Mouse (Mus musculus) embryonic facial prominence, embryonic 12.5 days (tissue): ENCODE measurements around the gene Atp8a1. TPM values are rescaled to one million over a fixed set of nuclear protein-coding genes. Genes with fewer than 3 reads are reported as not detected.
A peak's percentile ranks its signal among the peaks of the same experiment; 100 is the strongest.

ENCODE experiments used
- ATAC-seq: fragments of 200-750 bp; cut with Nextera tagmentation; 2 replicates; pipeline ENCODE4 v1.8.0; 2017; ENCODE audit not compliant: insufficient number of reproducible peaks, insufficient read depth, low FRiP score, low TSS enrichment
- H3K27ac ChIP-seq: fragments of 300-500 bp; sonication (generic); 2 replicates; pipeline ENCODE4 v1.5.1; 2016; ENCODE audit warnings: mild to moderate bottlenecking
- H3K27me3 ChIP-seq: fragments of 300-500 bp; sonication (generic); 2 replicates; pipeline ENCODE4 v1.6.1; 2016; ENCODE audit warnings: mild to moderate bottlenecking, moderate library complexity
- H3K36me3 ChIP-seq: fragments of 300-500 bp; sonication (generic); 2 replicates; pipeline ENCODE4 v1.6.1; 2016; ENCODE audit warnings: mild to moderate bottlenecking
- H3K4me1 ChIP-seq: fragments of 300-500 bp; sonication (generic); 2 replicates; pipeline ENCODE4 v1.6.1; 2016
- H3K4me2 ChIP-seq: fragments of 300-500 bp; sonication (generic); replicated peaks from 2 replicates; pipeline ENCODE4 v1.6.1; 2016; ENCODE audit warnings: mild to moderate bottlenecking, moderate library complexity
- H3K4me3 ChIP-seq: fragments of 300-500 bp; sonication (generic); 2 replicates; pipeline ENCODE4 v1.5.1; 2016; ENCODE audit warnings: mild to moderate bottlenecking
- H3K9ac ChIP-seq: fragments of 300-500 bp; sonication (generic); 2 replicates; pipeline ENCODE4 v1.6.1; 2016; ENCODE audit warnings: mild to moderate bottlenecking, moderate library complexity
- H3K9me3 ChIP-seq: fragments of 300-500 bp; sonication (generic); 2 replicates; pipeline ENCODE4 v1.6.1; 2016; ENCODE audit warnings: mild to moderate bottlenecking, moderate library complexity
- WGBS: fragments of 180-500 bp; shearing (Covaris S2); methylation state at CpG from one replicate; pipeline ENCODE4 v1.1.7; 2016; 5-methylcytosine and 5-hydroxymethylcytosine counted together
- polyA plus RNA-seq: library from polyadenylated mRNA; unstranded; fragments of >200 nt; fragmentation: Nextera tagmentation; extraction: Ambion mirVana; gene quantifications from 2 replicates; pipeline ENCODE4 v1.2.1, GENCODE M21; 2016

The Atp8a1 gene
- polyA plus RNA-seq, 1 experiment from 2014 or later, result 11.5 TPM

DNA sequence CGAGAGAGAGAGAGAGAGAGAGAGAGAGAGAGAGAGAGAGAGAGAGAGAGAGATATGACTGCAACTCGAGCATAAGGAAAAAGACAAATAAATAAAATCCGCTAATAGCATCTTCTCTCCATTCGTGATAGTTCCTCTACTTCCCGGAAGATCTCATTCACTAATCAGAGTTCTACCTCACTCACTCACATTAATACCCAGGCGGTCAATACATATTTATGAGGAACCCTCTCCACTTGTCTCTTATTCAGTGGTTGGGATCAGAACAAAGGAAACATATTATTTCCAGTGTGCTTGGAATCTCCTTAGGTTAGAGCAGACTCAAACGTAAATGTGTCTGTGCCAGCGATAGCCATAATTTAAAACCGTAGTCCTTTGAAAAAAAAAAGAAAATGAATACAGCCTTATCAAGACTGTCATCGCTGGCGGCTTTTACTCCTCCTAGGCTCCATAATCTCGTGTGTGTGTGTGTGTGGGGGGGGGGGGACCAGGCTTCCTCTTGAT is 1.3 kb upstream of the Atp8a1 start:
- ATAC-seq, result no peak

DNA sequence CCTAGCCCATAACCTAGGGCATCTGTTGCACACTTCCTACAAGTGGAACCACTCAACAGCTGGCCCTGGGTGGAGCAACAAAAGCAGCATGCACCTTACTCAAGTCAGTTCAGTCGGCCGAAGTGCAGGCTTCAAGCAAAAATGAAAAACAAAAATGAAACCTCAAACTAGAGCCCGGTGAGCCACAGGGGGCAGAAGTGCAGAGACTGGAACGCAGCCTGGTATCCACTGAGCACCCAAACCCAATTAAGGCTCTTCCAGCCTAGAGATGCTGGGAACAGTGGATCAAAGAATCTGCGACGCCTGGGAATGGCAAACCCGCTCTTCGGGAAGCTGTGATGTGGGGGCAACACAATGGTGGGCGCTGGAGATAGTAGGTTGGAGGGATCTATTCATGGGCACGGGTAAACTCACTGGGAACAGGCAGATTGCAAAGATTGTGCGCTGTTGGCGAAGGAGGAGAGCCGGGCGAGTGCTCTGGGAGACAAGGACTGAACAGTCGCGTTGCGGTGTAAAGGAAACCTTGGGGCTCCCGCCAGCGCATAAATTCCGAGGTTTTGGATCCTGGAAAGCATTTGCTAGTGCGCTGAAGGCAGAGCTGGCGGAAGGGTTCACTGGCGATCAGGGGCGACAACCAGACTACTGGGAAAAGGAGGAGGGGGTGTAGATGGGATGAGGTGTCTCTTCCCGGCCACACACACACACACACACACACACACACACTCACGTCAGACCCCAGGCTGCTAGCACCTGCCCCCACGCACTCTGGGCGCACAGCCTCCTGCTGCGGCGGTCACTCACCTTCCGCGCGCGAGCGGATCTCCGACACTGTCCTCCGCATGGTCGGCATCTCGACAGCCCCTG is 641 bp downstream of the Atp8a1 start:
- Histone ChIP-seq H3K4me2 (peak overlapping the region; percentile 94), H3K9me3 (no peaks in the 10 kb centered on the region), H3K9ac (peak overlapping the region; percentile 55), H3K4me3 (peak overlapping the region; percentile 74), H3K36me3 (no peaks in the 10 kb centered on the region), H3K27me3 (peaks cover 5% of the 10 kb centered on the region), H3K27ac (no peak overlapping the region), H3K4me1 (peaks cover 19% of the 10 kb centered on the region)
- ATAC-seq, result no peak; the same call in 1 of the 2 replicates
- 1% methylated on average over 37 of the region's 39 CpGs for whole genome bisulfite sequencing

More for the DNA sequence above, 1.3 kb upstream of the Atp8a1 start:
- Histone ChIP-seq H3K36me3 (no peaks in the 10 kb centered on the region), H3K27me3 (peaks cover 5% of the 10 kb centered on the region), H3K9me3 (no peaks in the 10 kb centered on the region), H3K4me3 (no peak overlapping the region), H3K4me1 (peaks cover 15% of the 10 kb centered on the region), H3K27ac (no peak overlapping the region), H3K4me2 (peak overlapping the region; percentile 94; the same call in 1 of the 2 replicates), H3K9ac (no peak overlapping the region)
- WGBS, result 69% methylated on average over 12 of the region's 12 CpGs

DNA sequence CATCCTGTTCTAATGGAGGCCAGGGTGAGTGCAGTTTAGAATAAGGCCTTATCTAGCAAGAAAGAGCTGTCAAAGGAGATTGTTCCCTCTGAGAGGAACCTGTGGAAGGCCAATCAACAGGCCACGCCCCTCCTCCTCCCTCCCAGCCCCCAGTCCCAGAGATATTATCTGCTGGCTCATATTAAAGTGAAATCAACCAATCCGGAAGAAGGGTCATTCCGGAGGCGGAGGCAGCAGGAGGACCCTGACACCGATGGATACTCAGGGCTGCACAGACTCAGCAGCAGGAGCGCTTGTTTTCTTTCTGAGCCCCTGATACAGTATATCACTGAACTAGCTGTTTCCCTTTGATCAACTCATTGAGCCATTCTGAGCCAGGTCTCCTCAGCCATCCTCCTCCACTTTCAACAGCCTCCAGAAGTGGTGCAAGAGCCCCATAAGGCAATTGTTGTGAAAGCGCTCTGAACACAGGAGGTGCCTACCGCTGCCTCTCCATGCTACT is 2.0 kb downstream of the Atp8a1 start:
- Histone ChIP-seq H3K27me3 (peaks cover 5% of the 10 kb centered on the region), H3K27ac (no peak overlapping the region), H3K4me1 (peaks cover 19% of the 10 kb centered on the region), H3K36me3 (no peaks in the 10 kb centered on the region), H3K9me3 (no peaks in the 10 kb centered on the region), H3K4me2 (peak overlapping the region; percentile 94), H3K9ac (no peak overlapping the region), H3K4me3 (0 out of 2 replicates have a peak overlapping the region, but pooled peaks have one; percentile 10)
- WGBS, result 19% methylated on average over 8 of the region's 8 CpGs
- no peak for ATAC-seq

DNA sequence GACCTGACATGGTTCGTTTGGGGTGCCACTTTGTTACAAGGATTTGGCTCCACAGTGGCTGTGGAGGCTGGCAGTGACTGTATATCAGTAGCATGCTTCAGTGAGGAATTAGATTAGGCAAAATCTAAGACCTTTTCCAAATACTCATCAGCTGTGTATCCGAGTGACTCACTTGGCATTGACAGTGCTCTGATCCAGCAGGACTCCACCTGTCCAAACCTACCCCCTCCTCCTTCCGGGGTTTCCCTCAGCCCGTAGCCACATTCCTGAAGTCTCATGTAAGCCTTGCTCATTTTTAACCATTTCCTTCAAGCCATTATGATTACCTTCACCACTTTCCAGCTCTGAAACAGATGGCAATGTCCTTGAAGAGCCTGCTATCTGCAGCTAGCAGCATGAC is 3.2 kb downstream of the Atp8a1 start:
- H3K36me3 ChIP-seq, result no peaks in the 10 kb centered on the region
- 59% methylated on average over 4 of the region's 4 CpGs for WGBS
- H3K27me3 ChIP-seq, result peaks cover 5% of the 10 kb centered on the region
- no peak for ATAC-seq
- no peak overlapping the region for H3K27ac ChIP-seq
- H3K4me1 ChIP-seq, result peaks cover 19% of the 10 kb centered on the region
- no peak overlapping the region for H3K4me2 ChIP-seq
- H3K9me3 ChIP-seq, result no peaks in the 10 kb centered on the region
- H3K9ac ChIP-seq, result no peak overlapping the region
- H3K4me3 ChIP-seq, result no peak overlapping the region

DNA sequence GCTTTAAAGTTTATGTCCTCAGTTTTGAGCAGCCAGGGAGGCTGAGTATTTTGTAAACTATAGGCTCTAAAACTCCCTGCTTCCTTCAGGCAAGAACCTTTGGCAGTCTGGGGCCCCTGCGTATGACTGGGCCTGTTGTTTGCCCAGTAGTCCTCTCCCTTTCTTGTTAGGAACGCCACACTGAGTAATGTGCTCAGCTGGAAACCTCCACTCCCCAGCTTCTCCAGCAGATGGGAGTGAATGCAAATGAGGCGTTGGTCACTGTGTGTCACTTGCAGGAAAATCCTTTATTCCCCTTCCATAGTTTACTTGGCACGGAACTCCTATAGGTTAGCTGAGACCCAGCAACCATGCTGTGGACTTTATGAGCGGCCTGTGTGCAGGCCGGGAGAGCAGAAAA is 4.9 kb downstream of the Atp8a1 start:
- Histone ChIP-seq H3K27ac (no peak overlapping the region), H3K4me3 (no peak overlapping the region), H3K4me1 (peaks cover 19% of the 10 kb centered on the region), H3K36me3 (no peaks in the 10 kb centered on the region), H3K4me2 (no peak overlapping the region), H3K9ac (no peak overlapping the region), H3K9me3 (no peaks in the 10 kb centered on the region), H3K27me3 (peaks cover 5% of the 10 kb centered on the region)
- 41% methylated on average over 6 of the region's 6 CpGs for WGBS
- ATAC-seq, result no peak

DNA sequence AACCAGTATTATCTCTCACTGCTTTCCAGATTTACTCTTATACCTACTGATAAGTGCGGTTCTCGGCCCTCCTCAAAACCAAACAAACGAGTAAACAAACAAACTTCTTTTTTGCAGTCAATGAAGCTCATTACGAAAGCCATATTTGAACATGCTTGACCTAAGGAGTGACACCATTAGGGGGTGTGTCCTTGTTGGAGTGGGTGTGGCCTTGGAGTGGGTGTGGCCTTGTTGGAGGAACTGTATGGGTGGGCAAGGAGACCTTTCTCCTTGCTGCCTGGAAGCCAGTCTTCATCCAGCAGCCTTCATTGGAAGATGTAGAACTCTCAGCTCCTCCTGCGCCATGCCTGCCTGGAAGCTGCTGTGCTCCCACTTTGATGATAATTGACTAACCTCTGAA is 13.4 kb downstream of the Atp8a1 start:
- 91% methylated on average over 5 of the region's 5 CpGs for WGBS
- Histone ChIP-seq H3K4me2 (no peak overlapping the region), H3K36me3 (no peaks in the 10 kb centered on the region), H3K27me3 (no peaks in the 10 kb centered on the region), H3K4me1 (no peaks in the 10 kb centered on the region), H3K9me3 (no peaks in the 10 kb centered on the region), H3K27ac (no peak overlapping the region), H3K4me3 (no peak overlapping the region), H3K9ac (no peak overlapping the region)
- ATAC-seq, result no peak

DNA sequence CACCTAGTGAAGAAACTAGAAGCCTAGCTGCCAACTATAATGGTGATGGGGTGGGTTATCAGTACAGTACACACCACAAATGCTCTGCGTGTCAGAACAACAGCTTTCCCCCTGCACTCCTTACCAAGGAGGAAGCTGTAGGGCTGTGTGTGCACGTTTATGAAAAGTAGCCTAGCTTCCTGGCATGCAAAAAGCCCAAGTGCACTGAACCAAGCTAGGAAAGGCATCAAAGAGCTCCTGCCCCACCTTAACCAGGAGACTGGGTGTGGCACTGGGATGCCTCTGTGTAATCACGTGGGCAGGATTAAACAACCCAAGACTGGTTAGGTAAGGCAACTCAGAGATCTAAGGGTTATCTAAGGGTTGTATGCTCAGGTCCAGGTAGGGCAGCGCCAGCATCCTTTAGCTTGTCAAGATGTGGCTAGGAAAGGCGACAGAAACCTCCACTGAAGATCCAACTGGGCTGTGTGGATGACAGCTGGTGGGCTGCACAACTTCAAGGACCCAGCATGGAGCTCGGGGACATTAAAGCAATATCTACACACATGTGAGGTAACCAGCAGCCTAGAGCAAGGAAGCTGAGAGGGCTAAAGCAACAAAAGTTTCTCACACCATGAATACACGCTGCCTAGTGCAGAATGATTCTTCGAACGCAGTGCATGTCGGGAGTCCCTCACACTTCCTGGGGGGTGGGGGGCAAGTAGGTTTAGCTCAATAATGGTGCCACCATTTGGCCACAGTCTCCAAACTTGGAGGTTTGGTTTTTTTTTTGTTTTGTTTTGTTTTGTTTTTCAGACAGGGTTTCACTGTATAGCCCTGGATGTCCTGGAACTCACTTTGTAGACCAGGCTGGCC is 15.7 kb downstream of the Atp8a1 start:
- whole genome bisulfite sequencing, result 80% methylated on average over 10 of the region's 10 CpGs
- Histone ChIP-seq H3K36me3 (no peaks in the 10 kb centered on the region), H3K4me3 (no peak overlapping the region), H3K9me3 (no peaks in the 10 kb centered on the region), H3K9ac (no peak overlapping the region), H3K4me1 (no peaks in the 10 kb centered on the region), H3K27ac (no peak overlapping the region), H3K27me3 (no peaks in the 10 kb centered on the region), H3K4me2 (no peak overlapping the region)
- no peak for ATAC-seq

DNA sequence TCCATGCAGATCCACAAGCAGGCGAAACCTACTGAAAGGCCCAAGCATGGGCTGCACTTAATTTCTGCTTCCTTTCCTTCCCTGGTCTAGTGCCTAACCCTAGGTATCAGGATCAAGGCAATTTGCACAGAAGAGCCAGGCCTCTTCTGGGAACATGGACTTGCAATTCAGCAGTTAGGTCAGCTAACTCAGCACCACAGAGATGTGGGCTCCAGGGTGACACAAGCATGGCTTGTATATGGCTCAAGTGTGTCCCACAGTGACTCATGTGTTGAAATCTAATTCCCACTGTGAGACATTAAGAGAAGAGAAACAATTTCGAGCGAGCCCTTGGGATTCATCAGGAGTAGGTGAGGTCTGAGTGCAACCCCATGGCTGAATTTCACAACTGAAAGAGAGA is 18.9 kb downstream of the Atp8a1 start:
- Histone ChIP-seq H3K9me3 (no peaks in the 10 kb centered on the region), H3K27ac (no peak overlapping the region), H3K36me3 (no peaks in the 10 kb centered on the region), H3K27me3 (no peaks in the 10 kb centered on the region), H3K9ac (no peak overlapping the region), H3K4me2 (no peak overlapping the region), H3K4me3 (no peak overlapping the region), H3K4me1 (no peaks in the 10 kb centered on the region)
- 94% methylated on average over 3 of the region's 3 CpGs for WGBS
- no peak for ATAC-seq

DNA sequence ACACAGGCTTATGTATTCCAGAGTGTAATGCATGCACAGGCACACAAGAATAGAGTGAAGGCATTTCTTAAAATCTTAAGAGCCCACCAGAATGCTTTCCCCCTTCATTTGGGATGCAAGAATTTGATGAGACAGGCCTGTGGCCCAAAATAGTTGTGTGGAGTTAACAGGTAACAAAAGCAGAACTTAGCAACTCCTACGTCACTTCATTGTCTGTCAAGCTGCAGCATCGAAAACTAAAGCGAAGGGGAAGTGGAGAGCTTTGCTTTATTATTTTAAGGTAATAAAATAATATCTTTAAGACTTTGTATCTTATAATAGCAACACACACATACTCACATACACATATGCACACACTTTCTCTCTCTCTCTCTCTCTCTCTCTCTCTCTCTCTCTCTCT is 20.3 kb downstream of the Atp8a1 start:
- 95% methylated on average over 3 of the region's 3 CpGs for WGBS
- Histone ChIP-seq H3K27ac (no peak overlapping the region), H3K27me3 (no peaks in the 10 kb centered on the region), H3K4me2 (no peak overlapping the region), H3K4me1 (no peaks in the 10 kb centered on the region), H3K9ac (no peak overlapping the region), H3K36me3 (no peaks in the 10 kb centered on the region), H3K9me3 (no peaks in the 10 kb centered on the region), H3K4me3 (no peak overlapping the region)
- no peak for ATAC-seq

DNA sequence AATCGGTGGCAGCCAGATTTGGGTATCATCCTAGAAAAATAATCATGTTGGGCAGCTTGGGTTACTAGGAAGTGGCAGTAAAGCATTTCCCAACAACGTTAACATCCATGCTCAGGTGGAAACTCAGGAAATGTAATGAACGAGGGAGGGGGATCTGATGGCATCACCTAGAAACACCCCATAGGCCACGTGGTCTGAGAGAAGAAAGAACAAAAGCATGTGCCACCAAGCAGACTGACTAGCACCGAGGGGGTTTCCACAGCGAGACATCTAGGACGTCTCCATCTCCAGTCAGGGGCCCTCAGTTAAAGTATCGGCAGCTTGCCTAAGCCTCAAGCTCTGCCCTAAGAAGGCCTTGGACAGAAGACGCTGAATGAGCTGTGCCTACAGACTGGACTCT is 21.0 kb downstream of the Atp8a1 start:
- H3K27ac ChIP-seq, result no peak overlapping the region
- H3K4me2 ChIP-seq, result no peak overlapping the region

DNA sequence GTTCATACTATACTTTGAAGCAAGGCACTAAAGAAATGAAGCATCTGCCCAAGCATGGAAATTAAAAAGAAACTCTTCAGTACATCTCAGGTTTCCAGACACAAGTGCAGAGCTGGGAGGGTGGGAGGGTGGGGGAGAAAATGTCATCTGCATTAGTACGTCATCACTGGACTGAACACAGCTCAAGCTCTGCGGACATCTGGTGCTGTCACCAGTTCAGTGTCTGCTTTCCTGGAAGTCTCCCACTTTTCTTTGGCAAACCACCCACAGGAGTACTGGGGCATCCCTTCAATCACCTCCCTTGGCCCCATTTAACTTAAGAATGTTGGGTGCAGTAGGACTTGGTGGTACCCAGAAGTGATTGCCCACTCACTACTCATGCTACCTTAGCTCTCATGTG is 22.6 kb downstream of the Atp8a1 start:
- no peaks in the 10 kb centered on the region for H3K4me1 ChIP-seq
- H3K4me2 ChIP-seq, result no peak overlapping the region
- ATAC-seq, result no peak
- no peak overlapping the region for H3K4me3 ChIP-seq
- H3K27ac ChIP-seq, result no peak overlapping the region
- H3K9me3 ChIP-seq, result no peaks in the 10 kb centered on the region
- 79% methylated on average over 2 of the region's 2 CpGs for WGBS
- no peak overlapping the region for H3K9ac ChIP-seq
- H3K36me3 ChIP-seq, result no peaks in the 10 kb centered on the region
- H3K27me3 ChIP-seq, result no peaks in the 10 kb centered on the region

More for the DNA sequence above, 21.0 kb downstream of the Atp8a1 start:
- H3K9ac ChIP-seq, result no peak overlapping the region
- H3K27me3 ChIP-seq, result no peaks in the 10 kb centered on the region
- 86% methylated on average over 9 of the region's 9 CpGs for WGBS
- no peaks in the 10 kb centered on the region for H3K9me3 ChIP-seq
- no peaks in the 10 kb centered on the region for H3K4me1 ChIP-seq
- H3K36me3 ChIP-seq, result no peaks in the 10 kb centered on the region
- ATAC-seq, result no peak
- no peak overlapping the region for H3K4me3 ChIP-seq
